Mouse (Mus musculus): Measurements from ENCODE around the gene Etl4. TPM values are rescaled to one million over a fixed set of nuclear protein-coding genes. Genes with fewer than 3 reads are reported as not detected.

The Etl4 gene
- total RNA-seq (2017), result 0.87 to 1.1 TPM in 2 of 3 replicates, not detected in the other

GRCm38 (mm10) chr2:19909171-19909899, at the start of gene Etl4:
TSS of gene Etl4 (plus strand) at chr2:19909780.
- ATAC-seq (replicated peaks; ENCODE audit: insufficient number of reproducible peaks, low FRiP score, low TSS enrichment, poor library complexity, severe bottlenecking), result no peak

- no peak for ATAC-seq (replicated peaks; ENCODE audit: insufficient number of reproducible peaks, low FRiP score, low TSS enrichment, poor library complexity, severe bottlenecking)
Observed at GRCm38 (mm10) chr2:19869167-19869566, 40.4 kb upstream of the Etl4 start.

GRCm38 (mm10) chr2:19871881-19872280, 37.7 kb upstream of the Etl4 start:
- no peak for ATAC-seq (replicated peaks; ENCODE audit: insufficient number of reproducible peaks, low FRiP score, low TSS enrichment, poor library complexity, severe bottlenecking)

GRCm38 (mm10) chr2:19890875-19891274, 18.7 kb upstream of the Etl4 start:
- ATAC-seq (replicated peaks; ENCODE audit: insufficient number of reproducible peaks, low FRiP score, low TSS enrichment, poor library complexity, severe bottlenecking), result no peak

GRCm38 (mm10) chr2:19909900-19910780, 560 bp downstream of the Etl4 start:
- no peak for ATAC-seq (replicated peaks; ENCODE audit: insufficient number of reproducible peaks, low FRiP score, low TSS enrichment, poor library complexity, severe bottlenecking)

GRCm38 (mm10) chr2:19910781-19911175, 1.2 kb downstream of the Etl4 start:
- ATAC-seq (replicated peaks; ENCODE audit: insufficient number of reproducible peaks, low FRiP score, low TSS enrichment, poor library complexity, severe bottlenecking), result no peak

- ATAC-seq (replicated peaks; ENCODE audit: insufficient number of reproducible peaks, low FRiP score, low TSS enrichment, poor library complexity, severe bottlenecking), result no peak
Observed at GRCm38 (mm10) chr2:19919190-19919589, 9.6 kb downstream of the Etl4 start.

GRCm38 (mm10) chr2:19930009-19930408, 20.4 kb downstream of the Etl4 start:
- no peak for ATAC-seq (replicated peaks; ENCODE audit: insufficient number of reproducible peaks, low FRiP score, low TSS enrichment, poor library complexity, severe bottlenecking)

GRCm38 (mm10) chr2:19933836-19934235, 24.3 kb downstream of the Etl4 start:
- no peak for ATAC-seq (replicated peaks; ENCODE audit: insufficient number of reproducible peaks, low FRiP score, low TSS enrichment, poor library complexity, severe bottlenecking)

- no peak for ATAC-seq (replicated peaks; ENCODE audit: insufficient number of reproducible peaks, low FRiP score, low TSS enrichment, poor library complexity, severe bottlenecking)
Observed at GRCm38 (mm10) chr2:19945205-19945604, 35.6 kb downstream of the Etl4 start.

GRCm38 (mm10) chr2:19953028-19953427, 43.4 kb downstream of the Etl4 start:
- ATAC-seq (replicated peaks; ENCODE audit: insufficient number of reproducible peaks, low FRiP score, low TSS enrichment, poor library complexity, severe bottlenecking), result no peak

GRCm38 (mm10) chr2:19966445-19966844, 56.9 kb downstream of the Etl4 start:
- no peak for ATAC-seq (replicated peaks; ENCODE audit: insufficient number of reproducible peaks, low FRiP score, low TSS enrichment, poor library complexity, severe bottlenecking)

- ATAC-seq (replicated peaks; ENCODE audit: insufficient number of reproducible peaks, low FRiP score, low TSS enrichment, poor library complexity, severe bottlenecking), result no peak
Observed at GRCm38 (mm10) chr2:20037671-20038070, 128.1 kb downstream of the Etl4 start.

- ATAC-seq (replicated peaks; ENCODE audit: insufficient number of reproducible peaks, low FRiP score, low TSS enrichment, poor library complexity, severe bottlenecking), result no peak
Observed at GRCm38 (mm10) chr2:20072377-20072776, 162.8 kb downstream of the Etl4 start.

GRCm38 (mm10) chr2:20076118-20076796, 166.7 kb downstream of the Etl4 start:
- no peak for ATAC-seq (replicated peaks; ENCODE audit: insufficient number of reproducible peaks, low FRiP score, low TSS enrichment, poor library complexity, severe bottlenecking)

GRCm38 (mm10) chr2:20084781-20085180, 175.2 kb downstream of the Etl4 start:
- no peak for ATAC-seq (replicated peaks; ENCODE audit: insufficient number of reproducible peaks, low FRiP score, low TSS enrichment, poor library complexity, severe bottlenecking)

GRCm38 (mm10) chr2:20105456-20105855, 195.9 kb downstream of the Etl4 start:
- ATAC-seq (replicated peaks; ENCODE audit: insufficient number of reproducible peaks, low FRiP score, low TSS enrichment, poor library complexity, severe bottlenecking), result no peak

- no peak for ATAC-seq (replicated peaks; ENCODE audit: insufficient number of reproducible peaks, low FRiP score, low TSS enrichment, poor library complexity, severe bottlenecking)
Observed at GRCm38 (mm10) chr2:20111703-20112102, 202.1 kb downstream of the Etl4 start.

GRCm38 (mm10) chr2:20125914-20126313, 216.3 kb downstream of the Etl4 start:
- ATAC-seq (replicated peaks; ENCODE audit: insufficient number of reproducible peaks, low FRiP score, low TSS enrichment, poor library complexity, severe bottlenecking), result no peak
